Mouse (Mus musculus): ENCODE measurements around the gene Mfge8. TPM values are rescaled to one million over a fixed set of nuclear protein-coding genes. Genes with fewer than 3 reads are reported as not detected.

The Mfge8 gene
- total RNA-seq, 4 experiments from 2014 or later = 34.6 to 45.1 (median 38.6) TPM

DNA sequence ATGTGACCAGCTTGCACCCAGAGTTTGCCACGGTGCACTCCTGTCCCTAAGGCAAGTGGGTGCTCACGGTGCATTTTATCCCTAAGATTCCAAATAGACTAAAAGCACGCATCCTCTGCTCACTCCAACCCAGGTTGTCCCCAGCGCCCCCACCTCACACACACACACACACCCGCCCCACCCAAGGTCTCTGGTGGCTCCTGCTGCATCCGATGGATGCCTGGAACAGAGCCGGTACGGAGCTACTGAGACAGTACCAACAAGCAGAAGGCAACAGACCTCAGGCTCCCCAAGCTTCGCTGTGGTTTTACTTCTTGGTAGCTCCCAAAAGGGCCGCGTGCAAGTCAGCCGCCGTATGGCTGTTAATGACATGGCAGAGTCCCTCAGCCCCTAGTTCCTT lies 18.5 kb downstream of the Mfge8 start:
- no peak for DNase-seq (ENCODE audit: low spot score in 2 of 2)

DNA sequence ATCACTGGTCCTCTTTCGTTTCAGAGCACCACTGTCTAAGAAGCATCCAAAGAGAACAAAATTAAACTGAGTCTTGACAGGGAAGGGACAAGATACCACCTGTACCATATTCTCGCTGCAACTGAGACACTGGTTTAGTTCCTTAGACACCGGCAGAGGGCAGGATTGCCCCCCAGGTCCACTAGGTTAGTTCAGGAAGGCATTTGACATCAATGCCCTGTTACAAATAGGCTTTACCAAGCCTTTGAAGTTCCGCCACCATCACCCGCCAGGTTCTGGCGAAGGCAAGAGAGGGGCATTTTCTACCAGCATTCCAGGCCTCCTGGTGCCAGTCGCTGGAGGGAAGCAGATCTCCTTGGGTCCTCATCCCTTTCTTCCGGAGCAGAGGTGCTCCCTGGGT lies 19.0 kb downstream of the Mfge8 start:
- no peak for DNase-seq (ENCODE audit: low spot score in 2 of 2)

DNA sequence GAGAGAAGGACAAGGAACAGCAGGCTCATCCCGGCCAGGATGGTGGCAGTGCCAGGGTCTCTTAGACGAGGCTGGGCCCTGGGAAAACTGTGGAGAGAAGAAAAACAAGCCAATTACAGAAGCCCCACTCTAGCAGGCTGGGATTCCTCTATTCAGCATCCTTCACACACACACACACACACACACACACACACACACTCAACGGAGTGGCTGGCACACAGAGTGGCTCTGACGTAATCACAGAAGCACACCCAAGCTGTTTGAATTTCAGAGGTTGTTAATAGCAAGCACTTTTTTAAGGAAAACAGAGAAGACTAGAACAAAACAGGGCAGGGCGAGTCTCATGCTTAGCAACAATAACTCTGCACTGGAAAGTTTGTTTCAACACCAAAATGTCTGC lies 25.4 kb downstream of the Mfge8 start:
- no peak for DNase-seq (ENCODE audit: low spot score in 2 of 2)

DNA sequence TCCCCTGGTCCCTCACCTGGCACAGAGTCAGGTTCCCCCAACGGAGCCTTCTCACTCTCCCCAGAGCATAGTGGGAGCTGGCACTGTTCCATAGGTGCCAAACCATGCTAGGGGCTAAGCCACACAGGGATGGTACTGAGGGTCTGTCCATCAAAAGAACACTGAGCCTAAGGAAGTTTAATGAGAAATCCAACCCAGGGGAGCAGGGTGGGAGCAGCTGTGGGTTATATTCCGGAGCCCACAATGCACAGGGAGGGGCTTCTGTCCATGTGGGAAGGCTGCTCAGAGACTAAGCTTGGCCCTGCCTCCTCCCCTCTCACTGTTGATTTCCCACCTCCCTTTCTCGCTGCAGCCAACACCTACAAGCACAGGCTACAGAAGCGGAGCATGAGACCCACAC lies 35.0 kb downstream of the Mfge8 start:
- no peak for DNase-seq (ENCODE audit: low spot score in 2 of 2)

DNA sequence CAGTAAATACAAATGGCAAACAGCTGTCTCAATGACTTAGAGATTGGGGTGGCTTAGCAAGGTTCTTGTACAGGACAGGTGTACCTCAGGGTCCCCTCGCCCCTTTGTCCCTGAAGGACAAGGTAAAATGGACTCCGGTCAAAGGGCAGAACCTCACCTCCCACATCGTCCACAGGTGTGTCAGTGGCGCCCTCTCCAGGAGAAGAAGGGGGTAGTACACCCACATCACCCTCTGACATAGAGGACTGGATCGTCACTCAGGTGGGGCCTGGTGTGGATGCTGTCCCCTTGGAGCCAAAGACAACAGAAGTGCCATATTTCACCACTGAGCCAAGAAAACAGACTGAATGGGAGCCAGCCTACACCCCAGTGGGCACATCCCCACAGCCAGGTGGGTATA lies 52.4 kb downstream of the Mfge8 start:
- DNase-seq (ENCODE audit: low spot score in 2 of 2) = no peak

DNA sequence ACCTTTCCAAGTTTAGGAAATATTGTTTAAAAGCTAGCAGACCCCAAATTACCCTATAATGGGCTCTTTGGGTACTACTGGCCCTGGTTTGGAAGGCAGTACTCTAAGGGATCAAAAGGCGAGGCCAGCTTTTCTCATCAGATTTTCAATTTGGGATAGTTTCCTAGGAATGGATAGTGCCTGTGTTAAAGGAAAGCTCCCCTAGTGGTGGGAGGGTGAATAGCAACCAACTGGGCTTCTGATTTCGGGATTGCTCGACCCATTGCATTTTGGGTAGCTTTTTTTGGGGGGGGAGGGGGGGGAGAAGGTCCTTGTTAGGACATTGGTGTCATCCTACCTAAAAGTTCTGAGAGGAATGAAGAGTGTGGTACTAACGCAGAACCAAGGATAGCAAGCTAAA lies 59.7 kb downstream of the Mfge8 start:
- DNase-seq (ENCODE audit: low spot score in 2 of 2) = no peak

Other genes starting within 250 kb of the Mfge8 start
- under 1 TPM; 0.56 to 0.83 (median 0.72) TPM for gene Isg20, start 235.6 kb downstream of the Mfge8 start, total RNA-seq (2022)
- gene Acan, start 95.6 kb downstream of the Mfge8 start, total RNA-seq (2022) = under 1 TPM in 1 of 4 experiments, not detected in 3; 0.05 TPM
- under 1 TPM; 0.15 to 0.72 (median 0.29) TPM for gene Hapln3, start 18.0 kb downstream of the Mfge8 start, total RNA-seq (2022)
- gene Abhd2, start 124.1 kb upstream of the Mfge8 start, total RNA-seq (2022) = 1 to 10 TPM; 2.7 to 4.5 (median 4.0) TPM
- not detected for gene Rlbp1, start 238.0 kb upstream of the Mfge8 start, total RNA-seq (2022)
- not detected for gene Fanci, start 242.9 kb upstream of the Mfge8 start, total RNA-seq (2022)